Mouse (Mus musculus): ENCODE measurements at regions not wholly inside any gene's neighbourhood (a gene's known extent, or its start where the extent isn't known, plus 50 kb on each side); places are given as distances from the start of the nearest gene placed in this dataset.

DNA sequence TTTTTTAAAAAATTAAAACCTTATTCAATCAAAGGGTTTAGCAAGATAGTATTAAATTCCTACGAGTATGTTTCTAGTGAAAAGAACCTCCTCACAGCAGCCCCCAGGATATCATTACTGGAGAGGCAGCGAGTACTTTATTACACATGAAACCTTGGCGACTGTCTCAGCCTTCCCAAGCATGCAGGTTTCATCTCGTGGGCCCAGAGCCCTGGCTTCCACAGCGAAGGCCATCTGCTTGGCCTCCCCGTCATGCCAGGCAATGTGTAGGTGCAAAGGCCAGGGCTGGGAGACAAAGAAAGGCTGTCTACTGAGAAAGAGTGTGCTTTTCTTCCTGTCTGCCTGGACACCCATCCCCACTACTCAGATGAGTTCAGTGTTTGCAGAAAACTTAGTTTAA lies 247.0 kb downstream of the Ptprc start:
- TF ChIP-seq CTCF (IDR thresholded peaks at IDR 0.05; ENCODE audit: extremely low read depth, insufficient read depth, low read length): no peak
- no peak for TF ChIP-seq POLR2A (IDR thresholded peaks at IDR 0.05; ENCODE audit: extremely low read depth, insufficient read depth, low read length)

Measured in cortical plate, adult 2 months (tissue).